Mouse (Mus musculus): Measurements from ENCODE around the gene Dst. TPM values are rescaled to one million over a fixed set of nuclear protein-coding genes. Genes with fewer than 3 reads are reported as not detected.

Gene Dst
- polyA plus RNA-seq (2014; fragmentation: Nextera tagmentation; extraction: Ambion mirVana): 24.9 and 43.9 TPM in 2 replicates

GRCm38 (mm10) chr1:33908191-33908962, at the start of gene Dst:
Gene Dst (plus strand): TSS chr1:33908225.
- Histone ChIP-seq H3K4me3 (ENCODE audit: low read depth, low read length) (peak within 1 kb of the TSS; percentile 63), H3K9ac (ENCODE audit: low read length) (peak within 1 kb of the TSS; percentile 74), H3K27ac (ENCODE audit: low read depth, low read length) (peak within 1 kb of the TSS; percentile 72; the same call in 1 of the 2 replicates), H3K27me3 (replicated peaks; ENCODE audit: control insufficient read depth, insufficient read depth, low read length) (peaks cover 15% of the 10 kb centered on the region; the same call in 1 of the 2 replicates), H3K9me3 (replicated peaks; ENCODE audit: control insufficient read depth, low read length) (no peaks in the 10 kb centered on the region), H3K4me2 (ENCODE audit: low read length) (peak within 1 kb of the TSS; percentile 81), H3K36me3 (ENCODE audit: control insufficient read depth, insufficient read depth, low read length) (no peaks in the 10 kb centered on the region), H3K4me1 (ENCODE audit: control insufficient read depth, insufficient read depth, low read length) (peaks cover 8% of the 10 kb centered on the region; the same call in 1 of the 2 replicates)
- DNase-seq (ENCODE audit: low spot score) (no peak), ATAC-seq (peak; percentile 5; the same call in 1 of the 2 replicates)
- WGBS: 6% methylated on average over 33 of the region's 44 CpGs

GRCm38 (mm10) chr1:33869031-33869430, 39.0 kb upstream of the Dst start:
- H3K9ac ChIP-seq (ENCODE audit: low read length): no peak overlapping the region
- DNase-seq (ENCODE audit: low spot score) (no peak), ATAC-seq (no peak)
- H3K9me3 ChIP-seq (replicated peaks; ENCODE audit: control insufficient read depth, low read length): no peaks in the 10 kb centered on the region
- H3K4me1 ChIP-seq (ENCODE audit: control insufficient read depth, insufficient read depth, low read length): no peaks in the 10 kb centered on the region
- 86% methylated on average over 2 of the region's 2 CpGs for WGBS
- no peaks in the 10 kb centered on the region for H3K36me3 ChIP-seq (ENCODE audit: control insufficient read depth, insufficient read depth, low read length)
- no peaks in the 10 kb centered on the region for H3K27me3 ChIP-seq (replicated peaks; ENCODE audit: control insufficient read depth, insufficient read depth, low read length)
- no peak overlapping the region for H3K4me3 ChIP-seq (ENCODE audit: low read depth, low read length)
- H3K27ac ChIP-seq (ENCODE audit: low read depth, low read length): no peak overlapping the region
- H3K4me2 ChIP-seq (ENCODE audit: low read length): no peak overlapping the region

- H3K9ac ChIP-seq (ENCODE audit: low read length): no peak overlapping the region
- no peak overlapping the region for H3K4me3 ChIP-seq (ENCODE audit: low read depth, low read length)
- no peak overlapping the region for H3K27ac ChIP-seq (ENCODE audit: low read depth, low read length)
- H3K27me3 ChIP-seq (replicated peaks; ENCODE audit: control insufficient read depth, insufficient read depth, low read length): no peaks in the 10 kb centered on the region
- no peak for DNase-seq (ENCODE audit: low spot score)
- H3K4me1 ChIP-seq (ENCODE audit: control insufficient read depth, insufficient read depth, low read length): no peaks in the 10 kb centered on the region
- H3K9me3 ChIP-seq (replicated peaks; ENCODE audit: control insufficient read depth, low read length): no peaks in the 10 kb centered on the region
- WGBS: 96% methylated on average over 3 of the region's 3 CpGs
- H3K36me3 ChIP-seq (ENCODE audit: control insufficient read depth, insufficient read depth, low read length): no peaks in the 10 kb centered on the region
- H3K4me2 ChIP-seq (ENCODE audit: low read length): no peak overlapping the region
- ATAC-seq: no peak
Measured at GRCm38 (mm10) chr1:33869437-33869836, 38.6 kb upstream of the Dst start.

- Histone ChIP-seq H3K36me3 (ENCODE audit: control insufficient read depth, insufficient read depth, low read length) (no peaks in the 10 kb centered on the region), H3K9ac (ENCODE audit: low read length) (no peak overlapping the region), H3K27me3 (replicated peaks; ENCODE audit: control insufficient read depth, insufficient read depth, low read length) (no peaks in the 10 kb centered on the region), H3K4me1 (ENCODE audit: control insufficient read depth, insufficient read depth, low read length) (no peaks in the 10 kb centered on the region), H3K9me3 (replicated peaks; ENCODE audit: control insufficient read depth, low read length) (no peaks in the 10 kb centered on the region), H3K4me3 (ENCODE audit: low read depth, low read length) (no peak overlapping the region), H3K27ac (ENCODE audit: low read depth, low read length) (no peak overlapping the region), H3K4me2 (ENCODE audit: low read length) (no peak overlapping the region)
- DNase-seq (ENCODE audit: low spot score): peak; percentile 51
- 72% methylated on average over 5 of the region's 5 CpGs for WGBS
- ATAC-seq: peak; percentile 57; the same call in 1 of the 2 replicates
Measured at GRCm38 (mm10) chr1:33873561-33873960, 34.5 kb upstream of the Dst start.

- Histone ChIP-seq H3K9me3 (replicated peaks; ENCODE audit: control insufficient read depth, low read length) (no peaks in the 10 kb centered on the region), H3K9ac (ENCODE audit: low read length) (no peak overlapping the region), H3K4me1 (ENCODE audit: control insufficient read depth, insufficient read depth, low read length) (no peaks in the 10 kb centered on the region), H3K27me3 (replicated peaks; ENCODE audit: control insufficient read depth, insufficient read depth, low read length) (no peaks in the 10 kb centered on the region), H3K36me3 (ENCODE audit: control insufficient read depth, insufficient read depth, low read length) (no peaks in the 10 kb centered on the region), H3K27ac (ENCODE audit: low read depth, low read length) (no peak overlapping the region), H3K4me2 (ENCODE audit: low read length) (no peak overlapping the region), H3K4me3 (ENCODE audit: low read depth, low read length) (no peak overlapping the region)
- ATAC-seq (no peak), DNase-seq (ENCODE audit: low spot score) (peak; percentile 14)
- WGBS: 59% methylated on average over 6 of the region's 6 CpGs
Measured at GRCm38 (mm10) chr1:33875691-33876090, 32.3 kb upstream of the Dst start.

GRCm38 (mm10) chr1:33876416-33876815, 31.6 kb upstream of the Dst start:
- no peak overlapping the region for H3K9ac ChIP-seq (ENCODE audit: low read length)
- no peak overlapping the region for H3K4me2 ChIP-seq (ENCODE audit: low read length)
- no peak overlapping the region for H3K4me3 ChIP-seq (ENCODE audit: low read depth, low read length)
- H3K9me3 ChIP-seq (replicated peaks; ENCODE audit: control insufficient read depth, low read length): no peaks in the 10 kb centered on the region
- no peak overlapping the region for H3K27ac ChIP-seq (ENCODE audit: low read depth, low read length)
- H3K36me3 ChIP-seq (ENCODE audit: control insufficient read depth, insufficient read depth, low read length): no peaks in the 10 kb centered on the region
- DNase-seq (ENCODE audit: low spot score) (no peak), ATAC-seq (no peak)
- no peaks in the 10 kb centered on the region for H3K27me3 ChIP-seq (replicated peaks; ENCODE audit: control insufficient read depth, insufficient read depth, low read length)
- 87% methylated on average over 3 of the region's 3 CpGs for WGBS
- H3K4me1 ChIP-seq (ENCODE audit: control insufficient read depth, insufficient read depth, low read length): no peaks in the 10 kb centered on the region

- Histone ChIP-seq H3K4me1 (ENCODE audit: control insufficient read depth, insufficient read depth, low read length) (no peaks in the 10 kb centered on the region), H3K27ac (ENCODE audit: low read depth, low read length) (no peak overlapping the region), H3K9ac (ENCODE audit: low read length) (no peak overlapping the region), H3K9me3 (replicated peaks; ENCODE audit: control insufficient read depth, low read length) (no peaks in the 10 kb centered on the region), H3K4me3 (ENCODE audit: low read depth, low read length) (no peak overlapping the region), H3K36me3 (ENCODE audit: control insufficient read depth, insufficient read depth, low read length) (no peaks in the 10 kb centered on the region), H3K4me2 (ENCODE audit: low read length) (no peak overlapping the region), H3K27me3 (replicated peaks; ENCODE audit: control insufficient read depth, insufficient read depth, low read length) (no peaks in the 10 kb centered on the region)
- no peak for DNase-seq (ENCODE audit: low spot score)
- WGBS: 88% methylated on average over 7 of the region's 7 CpGs
- no peak for ATAC-seq
Measured at GRCm38 (mm10) chr1:33878170-33878569, 29.9 kb upstream of the Dst start.

GRCm38 (mm10) chr1:33883102-33883839, 24.8 kb upstream of the Dst start:
- H3K4me2 ChIP-seq (ENCODE audit: low read length): peak overlapping the region; percentile 29; the same call in 1 of the 2 replicates
- no peaks in the 10 kb centered on the region for H3K4me1 ChIP-seq (ENCODE audit: control insufficient read depth, insufficient read depth, low read length)
- ATAC-seq: no peak
- no peak overlapping the region for H3K27ac ChIP-seq (ENCODE audit: low read depth, low read length)
- no peaks in the 10 kb centered on the region for H3K36me3 ChIP-seq (ENCODE audit: control insufficient read depth, insufficient read depth, low read length)
- no peak overlapping the region for H3K9ac ChIP-seq (ENCODE audit: low read length)
- H3K27me3 ChIP-seq (replicated peaks; ENCODE audit: control insufficient read depth, insufficient read depth, low read length): no peaks in the 10 kb centered on the region
- H3K9me3 ChIP-seq (replicated peaks; ENCODE audit: control insufficient read depth, low read length): no peaks in the 10 kb centered on the region
- DNase-seq (ENCODE audit: low spot score): peak; percentile 17
- 17% methylated on average over 18 of the region's 18 CpGs for WGBS
- H3K4me3 ChIP-seq (ENCODE audit: low read depth, low read length): no peak overlapping the region

- H3K4me3 ChIP-seq (ENCODE audit: low read depth, low read length): no peak overlapping the region
- H3K4me2 ChIP-seq (ENCODE audit: low read length): no peak overlapping the region
- H3K9ac ChIP-seq (ENCODE audit: low read length): no peak overlapping the region
- no peaks in the 10 kb centered on the region for H3K27me3 ChIP-seq (replicated peaks; ENCODE audit: control insufficient read depth, insufficient read depth, low read length)
- no peaks in the 10 kb centered on the region for H3K36me3 ChIP-seq (ENCODE audit: control insufficient read depth, insufficient read depth, low read length)
- H3K27ac ChIP-seq (ENCODE audit: low read depth, low read length): no peak overlapping the region
- H3K9me3 ChIP-seq (replicated peaks; ENCODE audit: control insufficient read depth, low read length): no peaks in the 10 kb centered on the region
- WGBS: 71% methylated on average over 10 of the region's 10 CpGs
- DNase-seq (ENCODE audit: low spot score) (peak; percentile 59), ATAC-seq (no peak)
- H3K4me1 ChIP-seq (ENCODE audit: control insufficient read depth, insufficient read depth, low read length): no peaks in the 10 kb centered on the region
Measured at GRCm38 (mm10) chr1:33892784-33893183, 15.2 kb upstream of the Dst start.

Measured in forebrain, embryonic 14.5 days (tissue).